In genomic region chr4:81429670-81430069, GRCm38 (mm10) we compare ENCODE assay signal across 10 mouse cellular contexts. TPM values are rescaled to one million over a fixed set of nuclear protein-coding genes. Genes with fewer than 3 reads are reported as not detected.
DNase-seq lines count a peak whose midpoint lies in the region; ATAC-seq and TF ChIP-seq lines count a peak whose summit lies in the region.
"Had no signal": no experiment of that assay in that cellular context is flagged by ENCODE, and none has a peak within 500 bp of the region (broad histone marks: within the 10 kb centered on the region; RNA-seq: fewer than 3 reads in every experiment).

No protein-coding gene starts in this region.

- ATAC-seq in megakaryocyte-erythroid progenitor cell, adult 5-6 weeks (replicated peaks; ENCODE audit: low FRiP score, low TSS enrichment, poor library complexity, severe bottlenecking) = no peak
- no peak for ATAC-seq in midbrain, embryonic 15.5 days (replicated peaks)

- H3K9ac ChIP-seq in midbrain, embryonic 15.5 days = no peak overlapping the region
- H3K9ac ChIP-seq: liver, embryonic 13.5 days had no signal

- no peaks in the 10 kb centered on the region for H3K27me3 ChIP-seq in cerebellum, adult 2 months (ENCODE audit: control insufficient read depth, insufficient read depth, low read length)
- no peaks in the 10 kb centered on the region for H3K27me3 ChIP-seq in midbrain, embryonic 15.5 days (replicated peaks)
- H3K27me3 ChIP-seq: liver, embryonic 13.5 days had no signal

- H3K36me3 ChIP-seq in midbrain, embryonic 15.5 days (replicated peaks) = no peaks in the 10 kb centered on the region
- H3K36me3 ChIP-seq: liver, embryonic 13.5 days had no signal

- H3K9me3 ChIP-seq in midbrain, embryonic 15.5 days = no peaks in the 10 kb centered on the region
- H3K9me3 ChIP-seq: liver, embryonic 13.5 days had no signal

- whole genome bisulfite sequencing in cerebellum, adult 2 months = 19% methylated on average over 2 of the region's 2 CpGs
- WGBS in midbrain, embryonic 15.5 days = 78% methylated on average over 2 of the region's 2 CpGs

- peak; percentile 6 for DNase-seq in kidney, adult 11 months
- DNase-seq in kidney, adult 18-20 months = no peak
- peak; percentile 96 for DNase-seq in Muller cell, postnatal 12 days (ENCODE audit: inconsistent ontology term)
- peak; percentile 27 to 67 for DNase-seq in cerebellum, adult 2 months
- peak; percentile 31 for DNase-seq in kidney, postnatal 14 days
- no peak for DNase-seq in right cerebral cortex, postnatal 4 days
- DNase-seq: liver, embryonic 13.5 days; right cerebral cortex, adult 18-20 months had no signal

- TF ChIP-seq CTCF in cerebellum, adult 2 months (IDR thresholded peaks at IDR 0.05; ENCODE audit: borderline replicate concordance, insufficient read depth, low read depth, low read length) = no peak

- TF ChIP-seq POLR2A in cerebellum, adult 2 months (IDR thresholded peaks at IDR 0.05; ENCODE audit: borderline replicate concordance, insufficient read depth, low read length) = no peak

- H3K4me1 ChIP-seq in cerebellum, adult 2 months (ENCODE audit: control insufficient read depth, insufficient read depth, low read length) = no peaks in the 10 kb centered on the region; the same call in 1 of the 2 replicates
- no peaks in the 10 kb centered on the region for H3K4me1 ChIP-seq in midbrain, embryonic 15.5 days
- H3K4me1 ChIP-seq: liver, embryonic 13.5 days had no signal

- no peak overlapping the region for H3K27ac ChIP-seq in cerebellum, adult 2 months (ENCODE audit: insufficient read depth, low read length)
- H3K27ac ChIP-seq in midbrain, embryonic 15.5 days = no peak overlapping the region
- H3K27ac ChIP-seq: liver, embryonic 13.5 days had no signal

- H3K4me3 ChIP-seq in cerebellum, adult 2 months (replicated peaks; ENCODE audit: insufficient read depth, low read depth, low read length) = no peak overlapping the region
- no peak overlapping the region for H3K4me3 ChIP-seq in midbrain, embryonic 15.5 days
- H3K4me3 ChIP-seq: liver, embryonic 13.5 days had no signal

- no peak overlapping the region for H3K4me2 ChIP-seq in midbrain, embryonic 15.5 days
- H3K4me2 ChIP-seq: liver, embryonic 13.5 days had no signal

RNA-seq across cellular contexts. Expression of gene Mpdz, which starts 12.9 kb away (rescaled TPM):
- polyA plus RNA-seq in cerebellum, adult 2 months (2012; rRNA removed) = 31.2 and 31.8 TPM in 2 replicates
- total RNA-seq in megakaryocyte-erythroid progenitor cell, adult 5-6 weeks (2014; fragmentation: Nextera tagmentation) = not detected in 2 replicates
- 0.80 TPM in 1 of 2 replicates, not detected in the other for total RNA-seq in megakaryocyte-erythroid progenitor cell, adult 5-6 weeks (2017)
- polyA plus RNA-seq in midbrain, embryonic 15.5 days (2015; fragmentation: Nextera tagmentation; extraction: Ambion mirVana) = 14.8 and 15.5 TPM in 2 replicates

Comparison
In these comparisons a context has a peak if more than half of its experiments do, and no peak if none do; other contexts are left out.
1. DNase-seq: peak in kidney, adult 11 months (single experiment), Muller cell, postnatal 12 days (single experiment), cerebellum, adult 2 months (2 of 2) and kidney, postnatal 14 days (single experiment); none in kidney, adult 18-20 months (single experiment) and right cerebral cortex, postnatal 4 days (single experiment).